Mouse (Mus musculus): Measurements from ENCODE around the gene Cachd1.

DNA sequence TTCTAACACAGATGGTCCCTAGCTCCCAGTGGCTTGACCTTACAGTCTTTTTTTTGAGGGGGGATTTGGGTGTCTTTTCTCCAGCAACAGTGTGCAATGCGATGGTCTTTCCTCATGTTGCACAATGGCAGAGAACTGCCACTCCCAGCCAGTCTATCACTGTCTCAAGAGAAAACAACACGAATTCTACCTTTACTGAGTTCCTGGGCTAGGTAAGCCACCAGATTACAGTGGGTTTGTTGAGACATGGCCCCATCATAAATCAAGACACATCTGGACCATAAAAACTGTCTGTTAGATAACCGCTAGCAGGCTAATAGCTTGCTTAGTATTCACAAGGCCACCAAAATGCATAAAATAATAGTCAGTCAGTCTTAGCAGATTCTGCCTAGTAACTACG lies 147.8 kb downstream of the Cachd1 start:
- TF ChIP-seq POLR2A (IDR thresholded peaks at IDR 0.05; ENCODE audit: borderline replicate concordance, control insufficient read depth, low read depth, low read length) (no peak), CTCF (IDR thresholded peaks at IDR 0.05; ENCODE audit: control insufficient read depth, insufficient read depth, low read length) (no peak)
